Mouse (Mus musculus) MEL (cell line): ENCODE data around the gene L3mbtl4. TPM values are rescaled to one million over a fixed set of nuclear protein-coding genes. Genes with fewer than 3 reads are reported as not detected.

Experiments
- DNase-seq: peaks from one replicate; pipeline ENCODE4 v3.0.0; 2011; ENCODE audit warnings: low read depth, low spot score
- H3K27ac ChIP-seq: 2 replicates; pipeline ENCODE4 v1.5.1; 2012; ENCODE audit warnings: low read depth, mild to moderate bottlenecking, control low read depth, low read length, moderate library complexity; ENCODE audit not compliant: control insufficient read depth
- H3K27me3 ChIP-seq, 2 experiments: fragments of 150-350 bp in 1 of 2; sonication (generic) in 1 of 2; 2 replicates each; pipeline ENCODE4 v1.6.1; 2012; ENCODE audit warnings: low read length in 2 of 2, mild to moderate bottlenecking in 2 of 2, improper control_type of control experiment in 1 of 2, moderate library complexity in 1 of 2; ENCODE audit not compliant: insufficient read depth in 2 of 2, control insufficient read depth in 1 of 2
- H3K36me3 ChIP-seq, 2 experiments: 2 replicates each; pipeline ENCODE4 v1.6.1; 2012 to 2014; ENCODE audit warnings: low read length in 2 of 2, improper control_type of control experiment in 1 of 2, inconsistent platforms in 1 of 2, mild to moderate bottlenecking in 1 of 2; ENCODE audit not compliant: insufficient read depth in 2 of 2, control insufficient read depth in 1 of 2
- H3K4me1 ChIP-seq, 2 experiments: fragments of 150-350 bp in 1 of 2; sonication (generic) in 1 of 2; 2 replicates each; pipeline ENCODE4 v1.6.1; 2012; ENCODE audit warnings: low read length in 2 of 2, improper control_type of control experiment in 1 of 2, mild to moderate bottlenecking in 1 of 2; ENCODE audit not compliant: insufficient read depth in 2 of 2, control insufficient read depth in 1 of 2
- H3K4me3 ChIP-seq, 2 experiments: fragments of 150-350 bp in 1 of 2; sonication (generic) in 1 of 2; 2 replicates each; pipeline ENCODE4 v1.5.1; 2012; ENCODE audit warnings: low read depth in 2 of 2, low read length in 2 of 2, mild to moderate bottlenecking in 2 of 2, moderate library complexity in 2 of 2, control low read depth in 1 of 2, improper control_type of control experiment in 1 of 2; ENCODE audit not compliant: control insufficient read depth in 1 of 2, insufficient read depth in 1 of 2
- H3K79me2 ChIP-seq: 2 replicates; pipeline ENCODE4 v1.6.1; 2012; ENCODE audit warnings: mild to moderate bottlenecking, low read length, moderate library complexity; ENCODE audit not compliant: control insufficient read depth, poor library complexity, insufficient read depth
- H3K9ac ChIP-seq: 2 replicates; pipeline ENCODE4 v1.6.1; 2012; ENCODE audit warnings: low read depth, mild to moderate bottlenecking, control low read depth, low read length, moderate library complexity; ENCODE audit not compliant: control insufficient read depth, poor library complexity, severe bottlenecking
- H3K9me3 ChIP-seq: fragments of 150-350 bp; sonication (generic); replicated peaks from 2 replicates; pipeline ENCODE4 v1.6.1; 2012; ENCODE audit warnings: mild to moderate bottlenecking, low read length, improper control_type of control experiment, moderate library complexity; ENCODE audit not compliant: insufficient read depth
- BHLHE40 ChIP-seq: IDR thresholded peaks from 2 replicates; pipeline ENCODE4 v1.6.1; 2012; ENCODE audit warnings: low read depth, mild to moderate bottlenecking, inconsistent platforms, low read length, improper control_type of control experiment, borderline replicate concordance
- CHD1 ChIP-seq: IDR thresholded peaks from 2 replicates; pipeline ENCODE4 v1.6.1; 2012; ENCODE audit warnings: low read depth, mild to moderate bottlenecking, inconsistent platforms, low read length, improper control_type of control experiment
- CHD2 ChIP-seq: IDR thresholded peaks from 2 replicates; pipeline ENCODE4 v1.6.1; 2011; ENCODE audit warnings: low read length, improper control_type of control experiment
- CTCF ChIP-seq, 3 experiments: IDR thresholded peaks in 2 of 3; conservative IDR thresholded peaks in 1 of 3; 2 replicates each; pipeline ENCODE4 v1.5.1; 2011 to 2012; ENCODE audit warnings: low read length in 3 of 3, low read depth in 2 of 3, mild to moderate bottlenecking in 2 of 3, improper control_type of control experiment in 1 of 3, inconsistent platforms in 1 of 3, mixed read lengths in 1 of 3, moderate library complexity in 1 of 3; ENCODE audit not compliant: control insufficient read depth in 1 of 3, insufficient read depth in 1 of 3, poor library complexity in 1 of 3, severe bottlenecking in 1 of 3
- E2F4 ChIP-seq: IDR thresholded peaks from 2 replicates; pipeline ENCODE4 v1.6.1; 2011; ENCODE audit warnings: low read depth, low read length, improper control_type of control experiment, borderline replicate concordance
- ELF1 ChIP-seq: IDR thresholded peaks from 2 replicates; pipeline ENCODE4 v1.6.1; 2014; ENCODE audit warnings: low read depth, mild to moderate bottlenecking, inconsistent platforms, low read length, improper control_type of control experiment, moderate library complexity
- EP300 ChIP-seq, 2 experiments: IDR thresholded peaks; 2 replicates each; pipeline ENCODE4 v1.6.1; 2011; ENCODE audit warnings: improper control_type of control experiment in 2 of 2, low read length in 2 of 2, low read depth in 1 of 2, mild to moderate bottlenecking in 1 of 2
- ETS1 ChIP-seq: IDR thresholded peaks from 2 replicates; pipeline ENCODE4 v1.6.1; 2012; ENCODE audit warnings: low read depth, mild to moderate bottlenecking, inconsistent platforms, low read length, improper control_type of control experiment, moderate library complexity
- GATA1 ChIP-seq: IDR thresholded peaks from 2 replicates; pipeline ENCODE4 v1.6.1; 2011; ENCODE audit warnings: low read depth, low read length, improper control_type of control experiment
- HCFC1 ChIP-seq: IDR thresholded peaks from 2 replicates; pipeline ENCODE4 v1.6.1; 2012; ENCODE audit warnings: low read depth, mild to moderate bottlenecking, inconsistent platforms, low read length, improper control_type of control experiment, moderate library complexity
- JUND ChIP-seq: IDR thresholded peaks from 2 replicates; pipeline ENCODE4 v1.6.1; 2011; ENCODE audit warnings: low read depth, mild to moderate bottlenecking, improper control_type of control experiment, low read length
- MAFK ChIP-seq: IDR thresholded peaks from 2 replicates; pipeline ENCODE4 v1.6.1; 2011; ENCODE audit warnings: low read depth, mild to moderate bottlenecking, low read length, improper control_type of control experiment, borderline replicate concordance
- MAZ ChIP-seq: IDR thresholded peaks from 2 replicates; pipeline ENCODE4 v1.6.1; 2012; ENCODE audit warnings: low read depth, mild to moderate bottlenecking, inconsistent platforms, low read length, improper control_type of control experiment
- MEF2A ChIP-seq: IDR thresholded peaks from 2 replicates; pipeline ENCODE4 v1.6.1; 2014; ENCODE audit warnings: low read depth, mild to moderate bottlenecking, inconsistent platforms, low read length, improper control_type of control experiment; ENCODE audit not compliant: poor library complexity, insufficient replicate concordance, severe bottlenecking; ENCODE audit errors: extremely low read depth
- MXI1 ChIP-seq: IDR thresholded peaks from 2 replicates; pipeline ENCODE4 v1.6.1; 2011; ENCODE audit warnings: mild to moderate bottlenecking, low read depth, low read length, improper control_type of control experiment
- MYB ChIP-seq: IDR thresholded peaks from 2 replicates; pipeline ENCODE4 v1.6.1; 2011; ENCODE audit warnings: mild to moderate bottlenecking, low read depth, low read length, improper control_type of control experiment
- MYC ChIP-seq: IDR thresholded peaks from 2 replicates; pipeline ENCODE4 v1.6.1; 2011; ENCODE audit warnings: low read depth, mild to moderate bottlenecking, low read length, improper control_type of control experiment, moderate library complexity
- POLR2A ChIP-seq, 2 experiments: IDR thresholded peaks; 2 replicates each; pipeline ENCODE4 v1.6.1; 2011 to 2012; ENCODE audit warnings: low read length in 2 of 2, mild to moderate bottlenecking in 2 of 2, control low read depth in 1 of 2, improper control_type of control experiment in 1 of 2, low read depth in 1 of 2, moderate library complexity in 1 of 2; ENCODE audit not compliant: control insufficient read depth in 1 of 2, insufficient read depth in 1 of 2, poor library complexity in 1 of 2
- POLR2AphosphoS2 ChIP-seq: IDR thresholded peaks from 2 replicates; pipeline ENCODE4 v1.6.1; 2011; ENCODE audit warnings: low read length, improper control_type of control experiment
- POLR2AphosphoS5 ChIP-seq: IDR thresholded peaks from 2 replicates; pipeline ENCODE4 v1.6.1; 2012; ENCODE audit warnings: low read depth, borderline replicate concordance, mild to moderate bottlenecking, inconsistent platforms, low read length, moderate library complexity, mixed read lengths
- RCOR1 ChIP-seq: IDR thresholded peaks from 2 replicates; pipeline ENCODE4 v1.6.1; 2012; ENCODE audit warnings: low read depth, mild to moderate bottlenecking, inconsistent platforms, low read length, improper control_type of control experiment
- TAL1 ChIP-seq: IDR thresholded peaks from 2 replicates; pipeline ENCODE4 v1.6.1; 2012; ENCODE audit warnings: mild to moderate bottlenecking, inconsistent platforms, low read length, moderate library complexity, mixed read lengths
- USF1 ChIP-seq: IDR thresholded peaks from 2 replicates; pipeline ENCODE4 v1.6.1; 2014; ENCODE audit warnings: low read depth, mild to moderate bottlenecking, inconsistent platforms, low read length, improper control_type of control experiment, moderate library complexity
- ZC3H11A ChIP-seq: IDR thresholded peaks from 2 replicates; pipeline ENCODE4 v1.6.1; 2012; ENCODE audit warnings: low read depth, mild to moderate bottlenecking, inconsistent platforms, low read length, improper control_type of control experiment
- ZKSCAN1 ChIP-seq: IDR thresholded peaks from 2 replicates; pipeline ENCODE4 v1.6.1; 2012; ENCODE audit warnings: low read depth, mild to moderate bottlenecking, inconsistent platforms, low read length, improper control_type of control experiment, moderate library complexity
- ZMIZ1 ChIP-seq: IDR thresholded peaks from 2 replicates; pipeline ENCODE4 v1.6.1; 2012; ENCODE audit warnings: low read depth, mild to moderate bottlenecking, inconsistent platforms, low read length, improper control_type of control experiment, moderate library complexity
- polyA plus RNA-seq, 2 experiments: library from polyadenylated mRNA; stranded (reverse) in 1 of 2; unstranded in 1 of 2; fragments of >175 nt in 1 of 2; fragments of >200 nt in 1 of 2; gene quantifications; 2 replicates each; pipeline versions ENCODE4 v1.2.1 to v1.2.4; 2012; ENCODE audit warnings: low replicate concordance in 2 of 2, low read depth in 1 of 2; ENCODE audit not compliant: insufficient read length in 2 of 2, insufficient read depth in 1 of 2, missing spikeins in 1 of 2
- total RNA-seq: library from RNA; depleted of rRNA; stranded (reverse); fragments of 300-350 nt; gene quantifications from 2 replicates; pipeline ENCODE4 v1.2.3, GENCODE M21; 2012

The L3mbtl4 gene
- total and polyA plus RNA-seq, 3 experiments, result not detected

DNA sequence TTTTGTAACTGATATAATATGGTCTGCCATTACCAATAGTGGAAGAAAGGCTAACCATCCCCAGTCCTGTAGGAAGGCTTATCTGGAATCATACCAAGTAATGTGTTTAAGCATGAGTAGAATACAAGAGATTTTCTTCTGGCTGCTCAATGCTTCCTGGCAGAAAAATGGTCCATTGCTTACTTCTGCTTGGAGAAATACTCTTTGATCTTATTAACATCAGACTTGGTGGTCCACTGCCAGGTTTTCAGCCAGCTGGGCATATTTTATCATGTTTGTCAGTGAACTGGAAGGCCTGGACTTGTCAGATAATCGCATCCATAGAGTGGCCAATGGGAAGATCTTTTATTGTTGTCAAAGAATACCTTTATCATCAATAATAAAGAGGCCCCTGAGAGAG is 97.5 kb downstream of the L3mbtl4 start:
- Histone ChIP-seq H3K4me1 (no peaks in the 10 kb centered on the region), H3K9me3 (no peaks in the 10 kb centered on the region), H3K27ac (no peak overlapping the region)
- DNase-seq, result no peak
- TF ChIP-seq POLR2AphosphoS2, result no peak
- no peak for TF ChIP-seq CHD1
- no peak for TF ChIP-seq BHLHE40
- TF ChIP-seq MXI1, result no peak
- no peak for TF ChIP-seq POLR2AphosphoS5
- no peak for TF ChIP-seq E2F4
- TF ChIP-seq ETS1, result no peak
- TF ChIP-seq CHD2, result no peak
- no peak for TF ChIP-seq POLR2A (IDR thresholded peaks at IDR 0.05; ENCODE audit: control insufficient read depth in 1 of 2, insufficient read depth in 1 of 2, low read depth in 1 of 2, low read length in 2 of 2, poor library complexity in 1 of 2)
- TF ChIP-seq JUND, result no peak
- TF ChIP-seq ZMIZ1, result no peak
- TF ChIP-seq USF1, result no peak
- no peak for TF ChIP-seq CTCF (IDR thresholded peaks at IDR 0.05 in 2 of 3, conservative IDR thresholded peaks at IDR 0.05 in 1 of 3; ENCODE audit: control insufficient read depth in 1 of 3, insufficient read depth in 1 of 3, low read depth in 2 of 3, low read length in 3 of 3, poor library complexity in 1 of 3, severe bottlenecking in 1 of 3)
- no peak for TF ChIP-seq MYB
- TF ChIP-seq ZC3H11A, result no peak
- TF ChIP-seq, all 39 proteins: peak for 0
- Histone ChIP-seq H3K36me3 (no peaks in the 10 kb centered on the region), H3K4me3 (no peak overlapping the region), H3K79me2 (no peaks in the 10 kb centered on the region), H3K27me3 (no peaks in the 10 kb centered on the region), H3K9ac (no peak overlapping the region)

DNA sequence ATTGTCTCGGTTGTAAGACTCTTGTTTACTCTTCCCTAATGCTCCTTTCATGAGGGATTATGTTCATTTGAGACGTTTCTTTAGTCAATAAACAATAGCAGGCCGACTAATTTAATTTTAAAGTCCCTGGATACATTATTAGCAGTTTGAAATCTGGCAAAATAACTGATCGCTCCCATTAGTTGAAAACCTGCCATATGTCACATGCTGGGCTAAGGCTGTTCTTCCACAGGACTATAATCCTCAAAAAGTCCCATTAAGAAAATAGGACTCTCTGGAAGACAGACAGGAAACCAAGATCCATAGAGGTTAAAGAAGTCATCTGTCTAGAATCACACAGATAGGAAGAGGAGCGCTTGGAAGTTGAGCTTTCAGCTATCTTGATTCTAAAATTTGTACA is 114.9 kb downstream of the L3mbtl4 start:
- Histone ChIP-seq H3K27me3 (no peaks in the 10 kb centered on the region), H3K9ac (no peak overlapping the region), H3K4me3 (no peak overlapping the region), H3K4me1 (no peaks in the 10 kb centered on the region), H3K9me3 (no peaks in the 10 kb centered on the region), H3K79me2 (no peaks in the 10 kb centered on the region), H3K27ac (no peak overlapping the region), H3K36me3 (no peaks in the 10 kb centered on the region)
- no peak for TF ChIP-seq MEF2A
- no peak for TF ChIP-seq MYB
- no peak for TF ChIP-seq ZC3H11A
- no peak for TF ChIP-seq MXI1
- no peak for TF ChIP-seq GATA1
- no peak for TF ChIP-seq MAZ
- no peak for TF ChIP-seq EP300 (IDR thresholded peaks at IDR 0.05; ENCODE audit: low read depth in 1 of 2, low read length in 2 of 2)
- TF ChIP-seq MYC, result no peak
- no peak for TF ChIP-seq ZMIZ1
- no peak for TF ChIP-seq TAL1
- TF ChIP-seq ELF1, result no peak
- TF ChIP-seq POLR2A (IDR thresholded peaks at IDR 0.05; ENCODE audit: control insufficient read depth in 1 of 2, insufficient read depth in 1 of 2, low read depth in 1 of 2, low read length in 2 of 2, poor library complexity in 1 of 2), result no peak
- TF ChIP-seq MAFK, result no peak
- TF ChIP-seq HCFC1, result no peak
- TF ChIP-seq ETS1, result no peak
- no peak for TF ChIP-seq ZKSCAN1
- no peak for TF ChIP-seq RCOR1
- no peak for DNase-seq
